Mouse (Mus musculus) cerebellum, adult (tissue): Measurements from ENCODE around the gene Idnk.

Experiments used
- ATAC-seq: cut with Nextera tagmentation; 2 replicates; pipeline ENCODE4 v1.9.2; 2017; ENCODE audit warnings: mild to moderate bottlenecking, moderate library complexity, mixed read lengths; ENCODE audit not compliant: insufficient number of reproducible peaks, low FRiP score, low TSS enrichment

Idnk gene

DNA sequence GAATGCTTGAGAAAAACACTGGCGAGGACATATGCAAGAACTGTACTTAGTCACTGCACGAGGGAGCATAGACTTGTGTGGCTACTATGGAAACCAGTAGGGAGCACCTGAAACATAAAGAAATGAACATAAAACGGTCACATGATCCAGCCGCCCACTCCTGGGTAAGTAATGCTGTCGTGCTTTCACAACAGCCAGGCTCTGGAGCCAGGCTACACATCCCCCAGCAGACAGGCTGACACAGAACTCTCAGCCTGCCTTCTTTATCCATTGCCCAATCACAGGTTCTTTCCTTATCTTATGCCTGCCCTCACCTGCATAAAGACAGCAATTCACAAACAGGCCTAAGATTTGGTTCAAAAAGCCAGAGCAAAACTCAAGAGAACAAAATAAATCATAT lies 32.0 kb downstream of the Idnk start:
- ATAC-seq = no peak

DNA sequence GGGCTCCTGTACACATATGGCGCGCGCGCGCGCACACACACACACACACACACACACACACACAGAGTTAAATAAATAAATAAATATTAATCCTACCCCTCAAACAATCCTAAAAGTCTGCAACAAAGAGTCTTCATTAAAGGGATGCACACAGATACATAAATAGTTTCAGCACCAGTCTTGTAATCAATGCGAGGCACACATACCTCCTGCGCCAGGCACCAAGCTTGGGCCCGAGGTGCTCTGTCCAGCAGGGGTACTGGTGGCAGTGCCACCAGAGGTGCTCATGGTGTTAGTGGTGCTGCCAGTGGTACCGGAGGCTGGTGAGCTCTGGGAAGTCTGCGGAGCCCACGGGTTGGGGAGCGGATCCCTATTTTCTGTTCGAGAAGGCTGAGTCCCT lies 34.1 kb downstream of the Idnk start:
- no peak for ATAC-seq

GRCm38 (mm10) chr13:58192146-58192545 lies 34.7 kb downstream of the Idnk start:
- ATAC-seq = no peak

DNA sequence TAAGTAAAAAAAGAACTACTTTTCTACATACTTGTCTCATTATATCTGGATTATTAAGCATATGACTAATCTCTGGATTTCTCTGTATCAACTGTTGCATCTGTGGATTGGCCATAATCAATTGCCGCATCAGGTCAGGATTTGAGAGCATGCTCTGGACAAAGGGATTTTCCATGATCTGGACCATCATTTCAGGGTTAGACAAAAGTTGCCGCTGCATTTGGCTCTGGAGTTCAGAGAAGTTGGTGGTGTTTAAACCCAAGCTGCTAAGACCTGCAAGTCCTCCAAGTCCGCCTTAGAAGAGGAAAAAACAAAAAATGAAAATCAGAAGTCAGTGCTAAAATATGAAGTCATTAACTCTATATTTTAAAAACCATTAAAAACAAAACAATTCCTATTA lies 35.8 kb downstream of the Idnk start:
- no peak for ATAC-seq

DNA sequence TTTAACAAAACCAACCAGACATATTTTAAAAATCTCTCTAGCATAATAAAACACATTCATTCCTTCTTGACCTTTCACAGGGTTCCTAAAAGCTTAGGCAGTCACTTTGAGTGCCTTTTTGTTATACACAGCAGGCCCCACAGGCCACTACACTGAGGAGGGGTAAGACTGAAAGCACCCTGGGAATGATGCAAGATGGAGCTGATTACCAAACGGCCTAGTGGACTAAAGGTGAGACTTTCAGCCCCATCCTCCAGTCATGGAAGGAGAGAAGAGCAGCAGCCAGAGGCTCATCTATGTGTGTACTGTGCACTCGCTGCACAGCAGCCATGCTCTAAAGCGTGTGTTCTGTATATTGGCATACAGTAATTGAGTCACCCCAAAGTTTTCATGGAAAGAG lies 37.5 kb downstream of the Idnk start:
- no peak for ATAC-seq

DNA sequence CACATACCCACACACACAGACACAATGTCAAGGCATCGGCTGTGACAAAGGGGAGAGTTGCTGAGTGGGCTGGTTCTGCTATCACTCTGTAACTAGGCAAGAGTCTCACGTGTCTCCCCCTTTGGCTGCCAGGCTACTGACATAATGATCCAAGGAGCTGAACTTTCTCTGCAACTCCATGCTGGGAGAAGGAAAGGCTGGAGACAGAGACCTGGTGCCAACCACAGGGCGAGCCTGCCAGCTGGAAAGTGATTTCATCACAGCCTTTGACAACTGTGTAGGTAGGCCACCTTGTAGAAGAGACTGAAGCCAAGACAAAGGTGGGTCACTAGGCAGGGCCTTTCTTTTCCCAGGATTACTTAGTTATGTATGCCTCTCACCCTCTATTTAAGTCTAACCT lies 39.8 kb downstream of the Idnk start:
- no peak for ATAC-seq

DNA sequence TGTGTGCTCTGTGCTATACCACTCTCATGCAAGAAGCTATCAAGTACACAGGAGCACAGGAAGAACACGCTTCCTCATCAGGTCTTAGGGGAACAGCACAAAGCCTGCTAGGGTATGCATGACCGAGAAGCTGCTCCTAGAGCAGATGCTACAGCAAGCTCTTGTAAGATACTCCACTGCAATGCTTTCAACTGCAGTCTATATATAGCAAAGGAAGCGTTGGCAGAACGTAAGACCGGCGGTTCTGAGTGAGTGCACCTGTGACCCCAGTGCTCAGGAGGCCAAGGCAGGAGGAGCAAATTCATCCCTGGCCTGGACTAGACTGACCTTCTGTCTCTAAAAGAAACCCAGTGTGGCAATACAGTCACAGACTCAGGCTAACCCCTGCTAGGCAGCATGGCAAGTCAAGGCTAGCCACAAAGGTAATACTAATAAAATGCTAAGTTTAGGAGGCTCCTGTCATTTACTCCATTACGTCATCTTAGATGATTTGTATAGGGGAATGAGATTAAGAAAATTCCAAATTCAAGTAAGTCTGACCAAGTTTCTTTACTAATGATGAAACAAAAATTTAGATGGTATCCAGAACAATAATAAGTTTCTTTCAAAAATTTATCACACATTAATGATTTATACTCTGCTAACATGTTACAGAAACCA lies 40.7 kb downstream of the Idnk start:
- no peak for ATAC-seq

DNA sequence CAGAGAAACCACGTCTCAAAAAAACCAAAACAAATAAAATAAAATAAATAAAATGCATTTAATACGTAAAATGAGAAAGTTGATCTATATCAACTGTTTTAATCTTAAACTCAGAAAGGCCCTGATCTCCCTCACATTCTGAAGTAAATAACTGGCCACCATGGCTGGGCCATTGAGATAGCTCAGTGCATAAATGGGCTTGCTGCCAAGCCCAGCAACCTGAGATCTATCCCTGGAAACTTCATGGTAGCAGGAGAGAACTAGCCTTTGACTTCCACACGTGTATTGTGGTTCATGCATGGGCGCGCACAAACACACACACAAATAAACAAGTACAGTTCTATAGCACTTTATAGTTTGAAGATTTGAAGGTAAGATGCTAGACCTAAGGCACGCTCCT lies 43.9 kb downstream of the Idnk start:
- no peak for ATAC-seq

DNA sequence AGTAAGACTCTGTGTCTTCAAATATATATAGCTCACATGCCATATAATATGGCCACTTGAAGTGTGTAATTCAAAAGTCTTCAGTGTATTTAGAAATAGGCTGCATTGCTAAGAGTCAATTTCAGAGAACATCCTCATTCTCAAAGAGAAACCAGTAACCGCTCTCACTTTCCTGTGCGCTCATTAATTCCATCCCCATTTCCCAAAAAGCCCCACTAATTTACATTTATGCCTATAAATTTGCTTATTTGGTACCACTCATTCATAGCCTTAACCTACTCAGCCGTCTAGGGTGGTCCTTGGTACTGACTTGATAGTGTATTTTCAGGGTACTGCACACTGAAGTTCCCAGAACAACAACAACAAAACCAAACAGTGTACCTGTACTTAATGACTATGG lies 44.5 kb downstream of the Idnk start:
- ATAC-seq = no peak

DNA sequence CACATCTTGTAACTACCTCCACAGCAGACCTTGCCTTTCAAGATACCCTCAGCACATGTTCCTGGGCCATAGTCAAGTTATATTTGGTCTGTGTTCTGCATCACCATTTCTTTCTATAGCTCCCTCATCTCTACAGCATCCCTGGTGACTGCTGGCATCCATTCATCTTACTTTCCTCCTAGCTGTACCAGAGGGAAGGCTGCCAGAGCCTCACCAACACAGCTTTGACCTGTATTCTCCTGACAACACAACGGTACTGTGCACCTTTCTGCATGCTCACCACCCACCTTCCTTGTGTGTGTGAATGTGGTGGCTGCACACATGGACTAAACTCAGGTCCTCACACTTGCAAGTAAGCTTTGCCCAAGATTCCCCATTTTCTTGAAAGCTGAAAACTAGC lies 45.5 kb downstream of the Idnk start:
- ATAC-seq = peak; percentile 26; the same call in 1 of the 2 replicates

DNA sequence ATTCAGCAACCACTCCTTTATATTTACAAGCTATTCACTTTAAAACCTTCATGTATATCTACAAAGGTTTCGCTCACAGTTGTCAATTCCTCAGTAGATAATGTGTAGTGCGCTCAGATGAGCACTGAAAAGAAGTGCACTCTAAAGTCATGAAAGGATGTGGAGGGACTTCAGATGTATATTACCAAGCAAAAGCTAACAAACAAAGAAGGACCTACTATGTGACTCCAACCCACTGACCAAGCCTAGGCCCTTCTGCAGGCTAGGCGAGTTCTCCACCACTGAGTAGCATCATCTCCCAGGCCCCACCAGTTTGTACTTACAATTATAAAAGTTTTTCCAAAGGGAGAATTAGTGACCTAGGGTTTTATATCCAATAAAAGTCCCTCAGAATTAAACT lies 46.8 kb downstream of the Idnk start:
- no peak for ATAC-seq

GRCm38 (mm10) chr13:58204986-58205385 lies 47.5 kb downstream of the Idnk start:
- ATAC-seq = no peak

DNA sequence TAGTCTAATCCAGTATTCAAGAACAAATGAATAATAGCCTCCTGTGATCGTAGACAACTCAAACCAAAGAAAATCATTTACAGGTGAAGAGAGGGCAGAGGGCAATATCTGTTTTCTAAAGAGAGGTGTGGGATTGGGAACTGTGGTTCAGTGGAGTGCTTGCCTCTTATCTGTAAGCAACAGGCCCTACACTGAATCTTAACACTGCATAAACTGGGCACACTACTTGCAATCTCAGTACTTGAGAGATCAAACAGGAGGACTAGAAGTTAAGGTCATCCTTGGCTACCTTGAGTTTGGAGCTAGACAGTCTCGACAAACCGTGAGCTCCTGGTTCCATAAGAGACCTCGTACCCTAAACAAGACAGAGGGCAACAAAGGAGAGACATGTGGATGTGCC lies 48.6 kb downstream of the Idnk start:
- no peak for ATAC-seq

GRCm38 (mm10) chr13:58210441-58210840 lies 53.0 kb downstream of the Idnk start:
- peak; percentile 88 for ATAC-seq

DNA sequence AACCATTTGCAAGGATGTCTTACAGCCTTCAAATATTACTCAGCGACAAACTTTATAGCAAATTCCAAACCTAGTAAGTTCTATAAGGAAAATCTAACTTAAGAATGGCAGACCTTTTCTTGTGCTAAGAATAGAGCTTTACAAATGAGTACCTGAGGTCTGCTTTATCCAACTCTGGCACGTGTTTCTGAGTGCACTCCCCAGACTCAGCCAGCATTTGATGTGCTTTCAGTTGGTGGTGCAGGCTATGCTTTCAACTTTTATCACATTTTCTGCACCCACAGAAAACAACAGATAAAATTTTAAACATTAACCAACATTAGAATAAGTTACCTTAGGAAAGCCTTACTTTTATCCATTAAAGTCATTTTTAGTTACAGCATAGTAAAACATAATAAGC lies 55.1 kb downstream of the Idnk start:
- no peak for ATAC-seq

DNA sequence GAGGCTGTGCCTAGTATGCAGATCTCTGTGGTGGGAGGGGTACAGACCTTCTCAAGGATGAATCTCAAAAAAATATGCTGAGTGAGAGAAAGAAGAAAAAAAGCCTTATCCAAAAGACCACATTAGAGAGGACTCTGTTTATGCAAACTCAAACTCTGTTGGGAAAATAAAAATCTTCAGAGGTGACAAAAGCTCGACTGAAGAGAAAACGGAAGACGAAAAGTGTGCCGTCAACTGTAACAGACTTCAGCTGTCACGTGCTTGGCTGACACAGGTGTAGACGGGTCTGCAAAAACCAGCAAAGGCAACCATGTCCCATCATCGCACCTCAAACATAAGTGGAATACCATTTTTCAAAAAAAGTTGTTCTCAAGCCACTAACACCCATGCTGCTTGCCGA lies 56.4 kb downstream of the Idnk start:
- ATAC-seq = no peak
